Mouse (Mus musculus): ENCODE measurements around the gene Rfx7.
A peak's percentile ranks its signal among the peaks of the same experiment; 100 is the strongest.
"Not testable (repeated sequence)": the region's sequence is repeated elsewhere in the genome, so short reads cannot be mapped to it uniquely, and the experiment has no call there.

The Rfx7 gene

GRCm38 (mm10) chr9:72639843-72640621, 108.0 kb downstream of the Rfx7 start:
- peak in 1 of 2 experiments; percentile 41 for DNase-seq (ENCODE audit: low spot score in 2 of 2)

- DNase-seq (ENCODE audit: low spot score in 2 of 2) = no peak
Measured at GRCm38 (mm10) chr9:72640642-72641041, 108.6 kb downstream of the Rfx7 start.

GRCm38 (mm10) chr9:72641093-72641680, 109.1 kb downstream of the Rfx7 start:
- no peak for DNase-seq (ENCODE audit: low spot score in 2 of 2)

GRCm38 (mm10) chr9:72642756-72643447, 110.9 kb downstream of the Rfx7 start:
- DNase-seq (ENCODE audit: low spot score in 2 of 2) = not testable (repeated sequence)

GRCm38 (mm10) chr9:72643651-72644417, 111.8 kb downstream of the Rfx7 start:
- DNase-seq (ENCODE audit: low spot score in 2 of 2) = no peak

- DNase-seq (ENCODE audit: low spot score in 2 of 2) = no peak
Measured at GRCm38 (mm10) chr9:72644418-72645110, 112.5 kb downstream of the Rfx7 start.

GRCm38 (mm10) chr9:72649781-72650180, 117.7 kb downstream of the Rfx7 start:
- no peak for DNase-seq (ENCODE audit: low spot score in 2 of 2)

GRCm38 (mm10) chr9:72652961-72653360, 120.9 kb downstream of the Rfx7 start:
- no peak for DNase-seq (ENCODE audit: low spot score in 2 of 2)

GRCm38 (mm10) chr9:72653533-72653932, 121.5 kb downstream of the Rfx7 start:
- DNase-seq (ENCODE audit: low spot score in 2 of 2) = no peak

GRCm38 (mm10) chr9:72654593-72655242, 122.7 kb downstream of the Rfx7 start:
- DNase-seq (ENCODE audit: low spot score in 2 of 2) = no peak

GRCm38 (mm10) chr9:72655602-72656001, 123.6 kb downstream of the Rfx7 start:
- no peak for DNase-seq (ENCODE audit: low spot score in 2 of 2)

GRCm38 (mm10) chr9:72656491-72656890, 124.5 kb downstream of the Rfx7 start:
- no peak for DNase-seq (ENCODE audit: low spot score in 2 of 2)

GRCm38 (mm10) chr9:72656940-72657339, 124.9 kb downstream of the Rfx7 start:
- no peak for DNase-seq (ENCODE audit: low spot score in 2 of 2)

- no peak for DNase-seq (ENCODE audit: low spot score in 2 of 2)
Measured at GRCm38 (mm10) chr9:72657694-72658093, 125.7 kb downstream of the Rfx7 start.

GRCm38 (mm10) chr9:72660139-72660538, 128.1 kb downstream of the Rfx7 start:
- DNase-seq (ENCODE audit: low spot score in 2 of 2) = no peak

GRCm38 (mm10) chr9:72660911-72661310, 128.9 kb downstream of the Rfx7 start:
- DNase-seq (ENCODE audit: low spot score in 2 of 2) = no peak

GRCm38 (mm10) chr9:72661561-72661894, 129.5 kb downstream of the Rfx7 start:
- DNase-seq (ENCODE audit: low spot score in 2 of 2) = no peak

GRCm38 (mm10) chr9:72661895-72662661, 130.0 kb downstream of the Rfx7 start, which contains the start of gene Nedd4:
TSS of gene Nedd4 (plus strand) at chr9:72662346.
- DNase-seq (ENCODE audit: low spot score in 2 of 2) = peak; percentile 87 to 90

GRCm38 (mm10) chr9:72662691-72663533, 130.9 kb downstream of the Rfx7 start:
- peak; percentile 58 to 70 for DNase-seq (ENCODE audit: low spot score in 2 of 2)

All from right cerebral cortex, postnatal 36 days (tissue).